Mouse (Mus musculus) CH12F3 (cell line): ENCODE results near the gene Myo6.

Experiments
- in situ Hi-C: fragments of 300-500 bp; cut with MboI; formaldehyde crosslinking; loops from 2 replicates; pipeline ENCODE4 v1.14.3; 2020; ENCODE audit warnings: low sequenced_read_pairs

Gene Myo6

GRCm38 (mm10) chr9:80226579-80227325 lies 61.9 kb downstream of the Myo6 start:
- in situ Hi-C loops: no loop called here

GRCm38 (mm10) chr9:80233831-80234455 lies 69.1 kb downstream of the Myo6 start:
- in situ Hi-C loops: no loop called here

- in situ Hi-C loops: no loop called here
These were observed 72.5 kb downstream of the Myo6 start for GRCm38 (mm10) chr9:80237184-80237799.

- in situ Hi-C loops: no loop called here
These were observed 76.9 kb downstream of the Myo6 start for GRCm38 (mm10) chr9:80241719-80242118.

- in situ Hi-C loops: no loop called here
These were observed 87.3 kb downstream of the Myo6 start for GRCm38 (mm10) chr9:80252146-80252545.

GRCm38 (mm10) chr9:80253241-80253640 lies 88.4 kb downstream of the Myo6 start:
- in situ Hi-C loops: no loop called here

- in situ Hi-C loops: no loop called here
These were observed 91.7 kb downstream of the Myo6 start for GRCm38 (mm10) chr9:80256561-80256960.

- in situ Hi-C loops: no loop called here
These were observed 93.6 kb downstream of the Myo6 start for GRCm38 (mm10) chr9:80258396-80258795.

GRCm38 (mm10) chr9:80260905-80261304 lies 96.1 kb downstream of the Myo6 start:
- in situ Hi-C loops: no loop called here

- in situ Hi-C loops: no loop called here
These were observed 97.7 kb downstream of the Myo6 start for GRCm38 (mm10) chr9:80262367-80263026.

- in situ Hi-C loops: no loop called here
These were observed 101.3 kb downstream of the Myo6 start for GRCm38 (mm10) chr9:80266086-80266485.

GRCm38 (mm10) chr9:80266507-80266906 lies 101.7 kb downstream of the Myo6 start:
- in situ Hi-C loops: no loop called here

GRCm38 (mm10) chr9:80269596-80269995 lies 104.8 kb downstream of the Myo6 start:
- in situ Hi-C loops: no loop called here

- in situ Hi-C loops: no loop called here
These were observed 108.1 kb downstream of the Myo6 start for GRCm38 (mm10) chr9:80272951-80273350.

GRCm38 (mm10) chr9:80275053-80275771 lies 110.4 kb downstream of the Myo6 start:
- in situ Hi-C loops: no loop called here

GRCm38 (mm10) chr9:80275772-80276134 lies 110.9 kb downstream of the Myo6 start:
- in situ Hi-C loops: no loop called here

- in situ Hi-C loops: no loop called here
These were observed 112.3 kb downstream of the Myo6 start for GRCm38 (mm10) chr9:80277157-80277556.

GRCm38 (mm10) chr9:80277770-80278169 lies 112.9 kb downstream of the Myo6 start:
- in situ Hi-C loops: no loop called here

- in situ Hi-C loops: no loop called here
These were observed 115.9 kb downstream of the Myo6 start for GRCm38 (mm10) chr9:80280724-80281123.

GRCm38 (mm10) chr9:80282426-80282825 lies 117.6 kb downstream of the Myo6 start:
- in situ Hi-C loops: no loop called here
